Mouse (Mus musculus) heart, postnatal 0 days (tissue): ENCODE measurements around the gene Vamp5.

Experiments
- CTCF ChIP-seq: IDR thresholded peaks from 2 replicates; pipeline ENCODE4 v1.5.1; 2016; ENCODE audit warnings: antibody characterized with exemption, control low read depth, low read depth
- EP300 ChIP-seq: IDR thresholded peaks from 2 replicates; pipeline ENCODE4 v1.6.1; 2016; ENCODE audit warnings: antibody characterized with exemption, low read depth

DNA sequence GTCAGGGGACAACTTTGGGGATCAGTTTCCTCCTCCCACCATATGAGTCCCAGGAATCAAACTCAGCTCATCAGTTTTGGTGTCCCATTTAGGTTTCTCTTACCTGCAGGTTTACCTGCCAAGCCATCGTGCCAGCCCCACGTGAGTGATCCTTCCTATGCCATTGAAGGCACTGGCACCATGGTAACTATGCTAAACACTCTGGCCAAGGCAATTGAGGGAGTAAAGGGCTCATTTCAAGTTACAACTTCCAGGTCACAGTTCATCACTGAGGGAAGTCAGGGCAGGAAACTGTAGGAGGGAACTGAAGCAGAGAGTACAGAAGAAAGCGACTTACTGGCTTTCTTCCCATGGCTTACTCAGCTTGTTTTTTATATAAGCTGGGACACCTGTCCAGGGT is 14.0 kb downstream of the Vamp5 start:
- TF ChIP-seq CTCF (no peak), EP300 (no peak)
